Mouse (Mus musculus): ENCODE measurements around the gene Mrpl14. TPM values are rescaled to one million over a fixed set of nuclear protein-coding genes. Genes with fewer than 3 reads are reported as not detected.
A peak's percentile ranks its signal among the peaks of the same experiment; 100 is the strongest.

Gene Mrpl14
- polyA plus RNA-seq, 1 experiment, result 173 TPM

- 99% methylated on average over 10 of the region's 10 CpGs for WGBS
Measured at GRCm38 (mm10) chr17:45724574-45724921, 38.4 kb downstream of the Mrpl14 start.

DNA sequence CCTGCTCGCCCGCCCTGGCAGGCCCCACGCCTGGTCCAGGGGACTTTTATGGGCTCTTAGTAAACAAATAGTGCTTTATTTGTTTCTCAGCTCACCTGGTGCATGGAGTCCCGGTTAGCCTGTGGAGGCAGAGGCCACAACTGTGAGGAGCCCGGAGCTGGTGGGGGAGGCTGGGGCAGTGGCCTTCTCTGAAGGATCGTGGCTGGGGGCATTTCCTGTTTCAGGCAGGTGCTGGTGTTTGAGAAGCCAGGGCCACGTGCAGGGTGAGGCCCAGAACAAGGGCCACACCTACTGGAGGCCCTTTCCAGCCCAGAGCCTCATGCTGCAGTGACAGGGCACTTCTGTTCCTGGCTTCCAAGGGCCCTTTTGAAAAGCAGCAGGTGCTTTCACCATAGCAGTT, 40.1 kb downstream of the Mrpl14 start:
- DNase-seq, result no peak
- Histone ChIP-seq H3K27ac (ENCODE audit: control insufficient read depth, insufficient read depth, low read length) (no peak overlapping the region), H3K36me3 (ENCODE audit: control insufficient read depth, insufficient read depth, low read length) (no peaks in the 10 kb centered on the region), H3K27me3 (ENCODE audit: control insufficient read depth, insufficient read depth, low read length) (no peaks in the 10 kb centered on the region; the same call in 1 of the 2 replicates), H3K4me1 (replicated peaks; ENCODE audit: control insufficient read depth, insufficient read depth, low read length) (peaks cover 15% of the 10 kb centered on the region), H3K4me3 (ENCODE audit: control insufficient read depth, insufficient read depth, low read length) (no peak overlapping the region)
- no peak for TF ChIP-seq POLR2A (IDR thresholded peaks at IDR 0.05; ENCODE audit: control insufficient read depth, extremely low read depth, insufficient read depth, low read length, poor library complexity)
- TF ChIP-seq CTCF (IDR thresholded peaks at IDR 0.05; ENCODE audit: borderline replicate concordance, control insufficient read depth, extremely low read depth, insufficient read depth, low read length, poor library complexity), result no peak
- WGBS, result 31% methylated on average over 7 of the region's 7 CpGs

More at GRCm38 (mm10) chr17:45724574-45724921, 38.4 kb downstream of the Mrpl14 start:
- Histone ChIP-seq H3K4me1 (replicated peaks; ENCODE audit: control insufficient read depth, insufficient read depth, low read length) (peaks cover 15% of the 10 kb centered on the region), H3K4me3 (ENCODE audit: control insufficient read depth, insufficient read depth, low read length) (no peak overlapping the region), H3K27ac (ENCODE audit: control insufficient read depth, insufficient read depth, low read length) (no peak overlapping the region), H3K27me3 (ENCODE audit: control insufficient read depth, insufficient read depth, low read length) (no peaks in the 10 kb centered on the region; the same call in 1 of the 2 replicates), H3K36me3 (ENCODE audit: control insufficient read depth, insufficient read depth, low read length) (no peaks in the 10 kb centered on the region)
- no peak for TF ChIP-seq POLR2A (IDR thresholded peaks at IDR 0.05; ENCODE audit: control insufficient read depth, extremely low read depth, insufficient read depth, low read length, poor library complexity)
- 0 out of 2 replicates have a peak, but pooled peaks have one; percentile 17 for TF ChIP-seq CTCF (IDR thresholded peaks at IDR 0.05; ENCODE audit: borderline replicate concordance, control insufficient read depth, extremely low read depth, insufficient read depth, low read length, poor library complexity)
- no peak for DNase-seq

- no peaks in the 10 kb centered on the region; the same call in 1 of the 2 replicates for H3K27me3 ChIP-seq (ENCODE audit: control insufficient read depth, insufficient read depth, low read length)
- WGBS, result 94% methylated on average over 2 of the region's 2 CpGs
Measured at GRCm38 (mm10) chr17:45727481-45727880, 41.4 kb downstream of the Mrpl14 start.

GRCm38 (mm10) chr17:45727983-45728723, 42.0 kb downstream of the Mrpl14 start:
- Histone ChIP-seq H3K27ac (ENCODE audit: control insufficient read depth, insufficient read depth, low read length) (no peak overlapping the region), H3K4me3 (ENCODE audit: control insufficient read depth, insufficient read depth, low read length) (no peak overlapping the region), H3K27me3 (ENCODE audit: control insufficient read depth, insufficient read depth, low read length) (no peaks in the 10 kb centered on the region; the same call in 1 of the 2 replicates), H3K36me3 (ENCODE audit: control insufficient read depth, insufficient read depth, low read length) (no peaks in the 10 kb centered on the region), H3K4me1 (replicated peaks; ENCODE audit: control insufficient read depth, insufficient read depth, low read length) (peaks cover 15% of the 10 kb centered on the region)
- 94% methylated on average over 8 of the region's 8 CpGs for WGBS
- DNase-seq, result no peak
- TF ChIP-seq CTCF (IDR thresholded peaks at IDR 0.05; ENCODE audit: borderline replicate concordance, control insufficient read depth, extremely low read depth, insufficient read depth, low read length, poor library complexity) (no peak), POLR2A (IDR thresholded peaks at IDR 0.05; ENCODE audit: control insufficient read depth, extremely low read depth, insufficient read depth, low read length, poor library complexity) (no peak)

More at GRCm38 (mm10) chr17:45727481-45727880, 41.4 kb downstream of the Mrpl14 start:
- no peak overlapping the region for H3K4me3 ChIP-seq (ENCODE audit: control insufficient read depth, insufficient read depth, low read length)
- H3K4me1 ChIP-seq (replicated peaks; ENCODE audit: control insufficient read depth, insufficient read depth, low read length), result peaks cover 15% of the 10 kb centered on the region
- TF ChIP-seq CTCF (IDR thresholded peaks at IDR 0.05; ENCODE audit: borderline replicate concordance, control insufficient read depth, extremely low read depth, insufficient read depth, low read length, poor library complexity) (no peak), POLR2A (IDR thresholded peaks at IDR 0.05; ENCODE audit: control insufficient read depth, extremely low read depth, insufficient read depth, low read length, poor library complexity) (no peak)
- H3K36me3 ChIP-seq (ENCODE audit: control insufficient read depth, insufficient read depth, low read length), result no peaks in the 10 kb centered on the region
- no peak overlapping the region for H3K27ac ChIP-seq (ENCODE audit: control insufficient read depth, insufficient read depth, low read length)
- no peak for DNase-seq

DNA sequence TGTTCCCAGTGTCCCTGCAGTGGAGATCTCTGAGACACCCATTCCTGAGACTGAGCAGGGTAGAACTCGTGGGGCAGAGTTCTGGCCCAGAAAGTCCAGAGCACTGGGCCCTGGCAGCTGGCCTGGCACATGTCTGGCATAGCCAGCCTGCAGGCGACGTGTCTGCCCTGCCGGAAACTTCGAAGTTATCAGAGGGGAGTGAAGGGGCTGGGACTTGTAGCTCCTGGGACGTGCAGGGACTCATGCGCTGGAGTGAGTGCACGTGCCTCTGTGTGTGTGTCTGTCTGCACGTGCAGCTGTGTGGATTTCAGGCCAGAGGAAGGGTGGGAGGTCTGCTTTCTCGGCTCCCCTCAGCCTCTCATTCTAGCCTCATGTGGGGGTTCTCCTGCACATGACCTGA, 43.3 kb downstream of the Mrpl14 start:
- H3K4me1 ChIP-seq (replicated peaks; ENCODE audit: control insufficient read depth, insufficient read depth, low read length), result peaks cover 16% of the 10 kb centered on the region
- no peak overlapping the region for H3K4me3 ChIP-seq (ENCODE audit: control insufficient read depth, insufficient read depth, low read length)
- DNase-seq, result no peak
- 83% methylated on average over 10 of the region's 10 CpGs for WGBS
- no peak for TF ChIP-seq CTCF (IDR thresholded peaks at IDR 0.05; ENCODE audit: borderline replicate concordance, control insufficient read depth, extremely low read depth, insufficient read depth, low read length, poor library complexity)
- no peak for TF ChIP-seq POLR2A (IDR thresholded peaks at IDR 0.05; ENCODE audit: control insufficient read depth, extremely low read depth, insufficient read depth, low read length, poor library complexity)
- no peaks in the 10 kb centered on the region; the same call in 1 of the 2 replicates for H3K27me3 ChIP-seq (ENCODE audit: control insufficient read depth, insufficient read depth, low read length)
- H3K36me3 ChIP-seq (ENCODE audit: control insufficient read depth, insufficient read depth, low read length), result no peaks in the 10 kb centered on the region
- no peak overlapping the region for H3K27ac ChIP-seq (ENCODE audit: control insufficient read depth, insufficient read depth, low read length)

GRCm38 (mm10) chr17:45730696-45731095, 44.6 kb downstream of the Mrpl14 start:
- Histone ChIP-seq H3K27ac (ENCODE audit: control insufficient read depth, insufficient read depth, low read length) (no peak overlapping the region), H3K27me3 (ENCODE audit: control insufficient read depth, insufficient read depth, low read length) (no peaks in the 10 kb centered on the region; the same call in 1 of the 2 replicates), H3K36me3 (ENCODE audit: control insufficient read depth, insufficient read depth, low read length) (no peaks in the 10 kb centered on the region), H3K4me3 (ENCODE audit: control insufficient read depth, insufficient read depth, low read length) (no peak overlapping the region), H3K4me1 (replicated peaks; ENCODE audit: control insufficient read depth, insufficient read depth, low read length) (peaks cover 18% of the 10 kb centered on the region)
- TF ChIP-seq POLR2A (IDR thresholded peaks at IDR 0.05; ENCODE audit: control insufficient read depth, extremely low read depth, insufficient read depth, low read length, poor library complexity), result no peak
- TF ChIP-seq CTCF (IDR thresholded peaks at IDR 0.05; ENCODE audit: borderline replicate concordance, control insufficient read depth, extremely low read depth, insufficient read depth, low read length, poor library complexity), result no peak
- DNase-seq, result no peak
- WGBS, result 98% methylated on average over 4 of the region's 4 CpGs

Measured in thymus, adult 2 months (tissue).